Mouse (Mus musculus): ENCODE measurements around the gene Ktn1.

Gene Ktn1

DNA sequence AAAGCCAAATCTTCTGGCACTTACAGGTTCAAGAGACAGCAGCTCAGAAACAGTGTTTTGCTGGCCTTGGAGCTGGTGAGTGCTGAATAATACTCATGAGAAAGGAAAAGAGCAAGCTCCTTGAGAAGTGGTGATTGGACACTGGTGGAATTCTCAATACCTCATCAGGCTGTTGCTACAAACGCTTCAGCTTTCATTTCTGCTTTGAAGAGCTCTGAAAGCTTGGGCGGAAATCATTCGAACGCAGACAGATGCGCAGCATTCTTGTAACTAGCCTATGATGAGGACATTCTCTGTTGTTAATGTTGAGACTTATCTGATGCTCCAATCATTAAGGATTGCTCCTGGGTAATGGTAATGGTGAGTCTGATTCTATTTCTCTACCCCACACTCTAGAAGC lies at the start of gene Ktn1:
Gene Ktn1 (plus strand): TSS at position 231 of the 400 bp plus-strand sequence.
- peak; percentile 16 for DNase-seq (ENCODE audit: low read depth, low spot score)

GRCm38 (mm10) chr14:47613254-47613653 lies 35.0 kb upstream of the Ktn1 start:
- DNase-seq (ENCODE audit: low read depth, low spot score) = no peak

- no peak for DNase-seq (ENCODE audit: low read depth, low spot score)
Observed at GRCm38 (mm10) chr14:47618891-47619290, 29.4 kb upstream of the Ktn1 start.

- DNase-seq (ENCODE audit: low read depth, low spot score) = no peak
Observed at GRCm38 (mm10) chr14:47621901-47622300, 26.3 kb upstream of the Ktn1 start.

DNA sequence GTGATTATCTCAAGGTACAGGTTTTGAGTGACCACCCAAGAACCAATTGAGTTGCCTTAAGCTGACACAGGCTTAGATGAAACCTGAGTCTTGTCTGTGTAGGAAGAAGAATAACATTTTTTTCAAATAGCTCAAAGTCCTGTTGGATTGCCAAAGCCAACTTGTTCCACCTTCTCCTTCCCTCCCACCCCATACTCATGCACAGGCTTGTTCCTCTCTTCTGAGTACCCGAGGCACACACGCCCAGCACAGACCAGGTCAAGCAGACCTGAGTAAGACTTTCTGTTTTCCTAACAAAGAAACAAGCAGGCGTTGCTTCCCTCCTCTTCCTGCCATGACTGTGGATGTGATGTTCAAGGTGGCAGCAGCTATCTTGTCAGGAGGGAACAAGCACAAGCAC lies 23.4 kb upstream of the Ktn1 start:
- no peak for DNase-seq (ENCODE audit: low read depth, low spot score)

GRCm38 (mm10) chr14:47626143-47626542 lies 22.1 kb upstream of the Ktn1 start:
- no peak for DNase-seq (ENCODE audit: low read depth, low spot score)

DNA sequence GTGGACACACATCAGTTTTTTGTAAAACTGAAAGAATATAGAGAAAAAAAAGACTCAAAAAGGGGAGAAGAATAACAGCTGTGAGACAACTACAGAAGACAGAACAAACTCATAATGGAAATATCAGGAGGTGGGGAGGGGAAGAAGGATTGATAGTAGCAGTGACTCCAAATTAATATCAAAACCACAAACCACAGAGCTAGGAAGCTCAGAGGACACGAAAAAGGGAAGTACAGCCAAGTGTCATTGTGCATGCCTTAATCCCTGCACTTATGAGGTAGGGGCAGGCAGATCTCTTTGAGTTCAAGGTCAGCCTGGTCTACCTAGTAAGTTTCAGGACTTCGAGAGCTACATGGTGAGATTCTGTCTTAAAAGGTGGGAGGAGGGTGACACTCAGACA lies 21.4 kb upstream of the Ktn1 start:
- no peak for DNase-seq (ENCODE audit: low read depth, low spot score)

DNA sequence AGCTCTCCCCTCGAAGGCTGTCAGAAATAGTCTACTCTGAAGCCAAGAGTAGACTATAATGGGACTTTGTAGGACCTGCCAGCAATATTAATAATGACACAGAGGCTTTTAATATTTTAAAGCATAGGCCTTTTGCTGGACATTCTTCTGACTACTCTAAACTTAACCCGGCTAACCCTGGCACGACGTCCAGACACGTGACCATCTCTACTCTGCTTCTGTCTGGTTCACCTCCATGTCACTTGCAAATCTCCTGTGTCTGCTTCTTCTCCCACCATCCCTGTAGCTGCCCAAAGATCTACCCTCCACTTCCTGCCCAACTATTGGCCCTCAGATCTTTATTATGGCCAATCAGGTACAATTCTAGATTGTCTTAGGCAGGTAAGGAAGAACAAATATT lies 20.9 kb upstream of the Ktn1 start:
- DNase-seq (ENCODE audit: low read depth, low spot score) = no peak

GRCm38 (mm10) chr14:47632419-47632818 lies 15.8 kb upstream of the Ktn1 start:
- no peak for DNase-seq (ENCODE audit: low read depth, low spot score)

GRCm38 (mm10) chr14:47634410-47634809 lies 13.8 kb upstream of the Ktn1 start:
- DNase-seq (ENCODE audit: low read depth, low spot score) = no peak

DNA sequence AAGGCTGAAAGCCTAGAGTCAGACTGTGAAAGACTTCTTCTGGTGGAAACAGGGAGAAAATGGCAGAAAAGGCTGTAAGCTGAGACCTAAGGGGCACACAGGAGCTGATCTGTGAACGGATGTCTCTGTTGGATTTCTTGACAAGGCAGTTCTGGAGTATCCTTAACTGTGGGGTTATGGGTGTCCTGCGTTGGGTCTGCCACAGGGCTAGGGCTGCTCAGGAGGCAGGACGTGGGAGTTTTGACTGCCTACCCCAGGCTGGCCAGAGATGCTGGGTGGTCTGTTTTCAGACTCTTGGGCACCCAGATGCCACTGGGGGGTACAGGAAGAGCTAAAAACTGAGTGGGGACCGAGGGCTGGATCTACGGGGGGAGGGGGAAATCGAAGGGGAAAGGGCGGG lies 13.4 kb upstream of the Ktn1 start:
- no peak for DNase-seq (ENCODE audit: low read depth, low spot score)

DNA sequence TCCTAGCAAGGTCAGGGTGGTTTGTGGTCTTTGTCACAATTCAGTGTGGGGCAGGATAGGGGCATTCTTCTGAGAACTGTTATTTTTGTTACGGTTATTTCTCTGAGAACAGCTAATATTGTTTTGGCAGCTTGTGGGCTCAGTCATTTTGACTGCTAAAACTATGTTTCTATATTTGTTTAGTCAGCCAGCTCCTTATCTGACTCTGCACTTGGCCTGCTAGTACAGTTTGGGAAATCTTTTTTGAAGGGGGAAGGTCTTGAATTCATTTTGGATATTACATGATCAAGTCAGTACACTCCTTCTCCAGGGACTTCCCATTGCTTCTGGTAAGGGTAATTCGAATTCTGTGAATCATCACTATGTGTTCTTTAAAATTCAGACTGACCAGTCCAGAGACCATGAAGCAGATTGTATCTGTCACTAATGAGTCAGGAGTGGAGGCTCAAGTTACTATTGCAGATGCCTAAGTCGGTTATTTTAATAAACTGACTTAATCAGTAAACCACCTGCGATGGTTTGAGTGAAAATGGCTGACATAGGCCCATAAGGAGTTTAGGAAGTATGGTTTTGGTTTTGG lies 9.8 kb upstream of the Ktn1 start:
- DNase-seq (ENCODE audit: low read depth, low spot score) = no peak

DNA sequence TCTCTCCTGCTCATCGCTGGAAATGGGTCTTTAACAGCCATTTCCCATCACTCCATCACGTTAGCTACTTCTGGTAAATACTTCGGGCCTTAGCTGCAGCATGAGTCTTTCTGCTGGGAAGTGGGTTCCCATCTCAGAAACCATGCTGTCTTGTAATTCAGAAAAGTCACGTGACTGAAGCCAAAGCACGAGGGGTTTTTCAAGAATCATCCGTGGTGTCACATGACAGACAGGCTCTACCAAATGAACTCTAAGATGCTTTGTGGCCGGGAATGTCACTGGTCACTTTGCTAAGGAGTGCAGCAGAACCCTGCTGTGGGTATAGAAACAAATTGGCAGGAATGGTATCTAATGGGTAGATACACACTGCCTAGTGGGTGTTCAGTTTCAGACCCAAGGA lies 2.6 kb upstream of the Ktn1 start:
- no peak for DNase-seq (ENCODE audit: low read depth, low spot score)

DNA sequence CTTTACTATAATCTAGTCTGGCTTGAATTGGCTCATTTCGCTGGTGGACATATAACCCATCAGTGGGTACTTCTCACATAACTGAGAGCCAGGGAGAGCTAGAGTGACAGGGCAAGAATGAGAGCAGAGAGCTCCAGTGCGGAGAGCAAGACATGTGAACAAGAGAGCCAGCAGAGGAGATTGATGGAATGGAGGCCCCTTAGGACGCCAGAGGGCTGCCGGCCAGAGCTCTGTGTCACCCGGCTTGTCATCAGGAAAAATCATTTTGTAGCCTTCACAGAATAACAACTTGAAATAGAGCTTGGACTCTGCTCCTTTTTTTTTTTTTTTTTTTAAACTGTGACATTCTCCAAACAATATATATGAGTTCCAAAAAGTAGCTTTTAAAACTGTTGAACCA lies 2.0 kb upstream of the Ktn1 start:
- DNase-seq (ENCODE audit: low read depth, low spot score) = no peak

DNA sequence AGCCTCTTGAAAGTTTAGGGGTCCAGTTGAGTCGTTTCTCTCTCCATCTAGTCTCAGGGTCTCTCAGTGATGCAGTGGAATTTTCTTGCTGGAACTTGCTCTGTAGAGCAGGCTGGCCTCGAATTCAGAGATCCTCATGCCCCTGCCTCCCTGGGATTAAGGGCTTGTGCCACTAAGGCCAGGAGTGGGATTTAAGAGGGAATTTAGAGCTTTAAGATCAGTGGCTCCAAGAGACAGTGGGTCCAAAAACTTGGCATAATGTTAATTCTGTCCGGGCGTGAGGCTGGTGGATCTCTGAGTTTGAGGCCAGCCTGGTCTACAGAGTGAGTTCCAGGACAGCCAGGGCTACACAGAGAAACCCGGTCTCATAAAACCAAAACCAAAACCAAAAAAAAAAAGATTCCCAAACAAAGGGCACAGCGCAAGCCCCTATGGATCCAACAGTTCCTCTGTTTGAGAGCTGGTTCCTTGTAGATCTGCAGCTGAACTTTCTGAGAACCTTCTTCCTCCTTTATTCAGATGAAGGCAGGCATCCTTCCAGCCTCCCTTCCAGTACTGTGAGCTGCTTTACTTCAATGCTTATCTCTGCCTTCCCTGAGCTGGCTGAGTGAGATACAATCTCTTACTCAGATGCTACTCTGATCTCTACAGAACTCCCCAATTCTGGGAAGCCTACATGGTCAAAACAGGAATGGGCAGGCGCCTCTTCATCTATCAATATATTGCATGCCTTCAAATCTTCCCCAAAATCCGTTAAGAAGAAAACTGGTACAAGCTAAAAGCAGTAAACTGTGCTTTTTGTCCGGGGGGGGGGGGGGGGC lies 1.3 kb upstream of the Ktn1 start:
- no peak for DNase-seq (ENCODE audit: low read depth, low spot score)

- DNase-seq (ENCODE audit: low read depth, low spot score) = peak; percentile 72
Observed at GRCm38 (mm10) chr14:47648706-47649630, 720 bp downstream of the Ktn1 start.

DNA sequence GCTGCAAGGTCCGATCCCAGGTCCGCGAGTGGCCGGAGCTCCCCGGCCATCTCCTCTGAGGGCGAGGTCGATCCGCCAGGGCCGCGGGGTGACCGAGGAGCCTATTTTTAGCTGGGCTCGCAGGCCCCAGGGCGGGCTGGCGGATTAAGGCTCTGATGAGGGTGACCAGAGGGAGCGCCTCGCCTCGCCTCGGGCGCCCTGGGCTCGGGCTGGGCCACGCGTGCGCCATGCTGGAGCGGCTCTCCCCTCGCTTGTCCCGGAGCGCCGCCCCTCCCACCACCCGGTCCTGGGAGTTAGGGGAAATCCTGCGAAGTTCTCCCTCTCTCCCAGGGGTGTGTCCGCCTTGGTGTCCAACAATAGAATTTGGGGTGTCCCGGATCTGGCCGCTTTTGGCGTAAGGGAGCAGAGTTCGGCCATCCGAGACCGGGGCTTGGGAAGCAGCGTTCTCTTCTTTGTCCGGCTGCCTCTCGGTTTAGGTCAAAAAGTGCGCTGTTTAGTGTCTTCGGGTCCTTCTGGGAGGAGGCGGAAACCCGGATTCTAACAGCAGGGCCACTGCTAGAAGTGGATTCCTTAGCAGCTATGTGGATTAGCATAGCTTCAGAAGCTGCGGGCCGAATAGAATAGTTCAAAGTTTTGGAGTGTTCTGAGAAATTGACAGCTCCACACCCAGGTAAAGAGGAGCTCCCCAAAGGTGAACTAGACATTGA lies 1.5 kb downstream of the Ktn1 start:
- peak; percentile 36 for DNase-seq (ENCODE audit: low read depth, low spot score)

DNA sequence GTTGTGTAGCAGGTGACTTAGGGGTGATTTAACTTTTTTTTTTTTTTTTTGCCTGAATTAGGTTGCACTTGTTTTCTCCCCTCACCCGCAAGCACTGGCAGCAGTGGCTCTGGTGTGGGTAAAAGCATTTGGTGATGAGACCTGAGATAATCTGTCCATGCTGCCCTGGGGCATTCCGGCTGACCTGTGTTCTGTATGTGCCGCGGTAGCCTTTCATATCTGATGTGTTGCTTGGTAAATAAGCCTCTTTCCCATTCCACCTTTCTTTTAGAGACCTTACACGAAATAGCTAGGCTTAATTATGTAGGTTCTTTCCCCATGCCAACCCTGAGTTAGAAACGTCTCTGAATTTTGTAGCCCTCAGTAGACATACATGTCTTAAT lies 2.1 kb downstream of the Ktn1 start:
- DNase-seq (ENCODE audit: low read depth, low spot score) = no peak

- DNase-seq (ENCODE audit: low read depth, low spot score) = no peak
Observed at GRCm38 (mm10) chr14:47651272-47651671, 3.0 kb downstream of the Ktn1 start.

DNA sequence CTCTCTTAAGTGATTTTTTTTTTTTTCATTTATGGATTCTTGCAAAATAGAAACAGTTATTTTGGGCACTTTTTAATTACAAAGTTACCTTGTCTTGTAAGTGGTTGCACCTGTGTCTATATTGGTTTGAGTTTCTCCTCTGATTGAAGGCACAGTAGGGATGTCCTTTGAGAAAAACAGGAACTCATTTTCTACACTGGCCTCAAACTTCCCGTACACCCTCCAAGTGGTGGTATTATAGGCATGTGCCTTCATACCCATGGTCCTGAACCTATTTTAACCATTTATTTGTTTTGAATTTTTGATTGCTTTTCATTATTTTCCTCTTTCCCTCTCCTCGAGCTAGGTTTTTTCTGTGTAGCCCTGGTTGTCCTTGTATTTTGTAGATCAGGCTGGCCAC lies 7.2 kb downstream of the Ktn1 start:
- DNase-seq (ENCODE audit: low read depth, low spot score) = no peak

DNA sequence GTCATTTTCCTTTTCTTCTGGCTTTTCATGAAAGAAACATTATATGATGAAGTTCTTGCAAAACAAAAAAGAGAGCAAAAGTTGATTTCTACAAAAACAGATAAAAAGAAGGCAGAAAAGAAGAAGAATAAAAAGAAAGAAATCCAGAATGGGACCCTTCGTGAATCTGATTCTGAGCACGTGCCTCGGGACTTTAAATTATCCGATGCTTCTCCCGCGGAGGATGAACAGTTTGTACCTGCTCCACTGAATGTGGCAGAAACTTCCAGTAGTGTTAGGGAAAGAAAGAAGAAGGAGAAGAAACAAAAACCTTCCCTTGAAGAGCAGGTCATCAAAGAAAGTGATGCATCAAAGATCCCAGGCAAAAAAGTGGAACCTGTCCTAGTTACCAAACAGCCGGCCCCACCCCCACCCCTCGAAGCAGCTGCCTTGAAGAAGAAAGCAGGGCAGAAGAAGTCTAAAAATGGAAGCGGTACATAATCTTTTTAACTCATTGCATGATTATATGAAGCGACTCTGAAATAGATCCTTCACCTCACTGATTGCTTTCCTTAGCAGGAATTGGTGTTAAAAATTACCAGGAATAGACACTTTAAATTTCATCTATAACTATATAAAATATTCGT lies 15.7 kb downstream of the Ktn1 start:
- DNase-seq (ENCODE audit: low read depth, low spot score) = no peak

All from CD4-positive helper T cell, adult 2 months (primary cell).